Mouse (Mus musculus) lung, postnatal 0 days (tissue): ENCODE measurements around the gene Yju2. TPM values are rescaled to one million over a fixed set of nuclear protein-coding genes. Genes with fewer than 3 reads are reported as not detected.
A peak's percentile ranks its signal among the peaks of the same experiment; 100 is the strongest.

Source experiments
- ATAC-seq: fragments of 200-750 bp; cut with Nextera tagmentation; 2 replicates; pipeline ENCODE4 v1.8.0; 2017; ENCODE audit warnings: moderate library complexity
- DNase-seq: peaks from one replicate; pipeline ENCODE4 v3.0.0-alpha.2; 2016; ENCODE audit warnings: low spot score
- H3K27ac ChIP-seq: fragments of 300-500 bp; sonication (generic); 2 replicates; pipeline ENCODE4 v1.5.1; 2014; ENCODE audit warnings: antibody characterized with exemption, mild to moderate bottlenecking, low read length, mixed read lengths
- H3K27me3 ChIP-seq: fragments of 300-500 bp; sonication (generic); replicated peaks from 2 replicates; pipeline ENCODE4 v1.6.1; 2014; ENCODE audit warnings: low read length, mixed read lengths; ENCODE audit not compliant: insufficient read depth
- H3K36me3 ChIP-seq: fragments of 300-500 bp; sonication (generic); 2 replicates; pipeline ENCODE4 v1.6.1; 2014; ENCODE audit warnings: low read length, mixed read lengths; ENCODE audit not compliant: insufficient read depth
- H3K4me1 ChIP-seq: fragments of 300-500 bp; sonication (generic); 2 replicates; pipeline ENCODE4 v1.6.1; 2014; ENCODE audit warnings: antibody characterized with exemption, low read depth, low read length, mixed read lengths; ENCODE audit not compliant: insufficient read depth
- H3K4me2 ChIP-seq: fragments of 300-500 bp; sonication (generic); replicated peaks from 2 replicates; pipeline ENCODE4 v1.6.1; 2014; ENCODE audit warnings: low read depth, mild to moderate bottlenecking, low read length, moderate library complexity, mixed read lengths
- H3K4me3 ChIP-seq: fragments of 300-500 bp; sonication (generic); 2 replicates; pipeline ENCODE4 v1.5.1; 2014; ENCODE audit warnings: low read depth, low read length
- H3K9ac ChIP-seq: fragments of 300-500 bp; sonication (generic); replicated peaks from 2 replicates; pipeline ENCODE4 v1.6.1; 2014; ENCODE audit warnings: low read depth, mild to moderate bottlenecking
- H3K9me3 ChIP-seq: fragments of 300-500 bp; sonication (generic); 2 replicates; pipeline ENCODE4 v1.6.1; 2016; ENCODE audit warnings: low read length, mixed read lengths
- CTCF ChIP-seq: IDR thresholded peaks from 2 replicates; pipeline ENCODE4 v1.5.1; 2016; ENCODE audit warnings: antibody characterized with exemption, mild to moderate bottlenecking
- EP300 ChIP-seq: IDR thresholded peaks from 2 replicates; pipeline ENCODE4 v1.6.1; 2016; ENCODE audit warnings: antibody characterized with exemption, mild to moderate bottlenecking, control low read depth
- WGBS: fragments of 180-500 bp; shearing (Covaris S2); extraction: QIAGEN DNeasy Blood & Tissue Kit; methylation state at CpG from one replicate; pipeline ENCODE4 v1.1.7; 2014; 5-methylcytosine and 5-hydroxymethylcytosine counted together
- polyA plus RNA-seq: library from polyadenylated mRNA; unstranded; fragments of >200 nt; fragmentation: Nextera tagmentation; extraction: Ambion mirVana; gene quantifications from 2 replicates; pipeline ENCODE4 v1.2.1, GENCODE M21; 2015

Gene Yju2
- polyA plus RNA-seq, 1 experiment from 2014 or later = 19.2 TPM

DNA sequence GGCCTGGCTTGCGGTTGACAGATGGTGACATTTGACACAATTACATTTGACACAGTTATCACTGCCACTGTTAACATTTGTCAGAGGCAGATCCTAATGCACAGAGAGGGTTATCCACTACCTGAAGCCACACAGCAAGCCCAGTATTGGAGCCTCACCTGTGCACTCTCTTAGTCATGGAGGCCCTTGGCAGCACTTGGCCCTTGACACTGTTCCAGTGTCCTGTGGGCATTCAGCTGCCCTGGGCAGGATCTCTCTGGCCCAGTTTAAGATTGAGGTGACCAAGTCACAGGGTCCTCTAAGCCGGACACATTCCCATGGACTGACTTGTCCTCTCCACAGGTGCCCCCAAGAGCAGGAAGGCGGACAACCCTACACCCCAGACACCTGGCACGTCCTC is 8.3 kb downstream of the Yju2 start:
- Histone ChIP-seq H3K36me3 (peaks cover 11% of the 10 kb centered on the region), H3K9me3 (no peaks in the 10 kb centered on the region), H3K9ac (no peak overlapping the region), H3K4me1 (no peaks in the 10 kb centered on the region), H3K4me2 (no peak overlapping the region), H3K27me3 (no peaks in the 10 kb centered on the region), H3K4me3 (no peak overlapping the region), H3K27ac (no peak overlapping the region)
- ATAC-seq = no peak
- TF ChIP-seq CTCF = no peak
- no peak for TF ChIP-seq EP300
- WGBS = 92% methylated on average over 4 of the region's 4 CpGs
- DNase-seq = no peak

DNA sequence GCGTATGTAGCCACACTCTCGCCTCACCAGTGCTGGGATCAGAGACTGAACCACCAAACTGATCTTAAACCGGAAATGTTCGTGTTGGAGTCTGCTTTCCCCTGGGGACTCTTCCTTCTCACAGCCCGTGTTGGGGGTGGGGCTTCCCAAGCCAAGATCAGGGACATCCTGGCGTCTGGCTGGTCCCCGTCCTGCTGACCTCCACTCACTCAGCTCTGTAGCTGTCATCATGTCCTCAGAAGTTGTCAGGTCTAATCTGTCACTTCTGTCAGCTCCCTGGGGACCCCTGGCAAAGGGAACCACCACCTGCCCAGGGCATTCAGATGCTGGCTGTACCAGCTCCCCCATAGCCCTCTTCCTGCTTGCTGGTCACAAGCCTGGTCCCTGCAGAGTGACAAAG is 9.3 kb downstream of the Yju2 start:
- Histone ChIP-seq H3K27ac (no peak overlapping the region), H3K36me3 (peaks cover 11% of the 10 kb centered on the region), H3K9ac (no peak overlapping the region), H3K4me1 (no peaks in the 10 kb centered on the region), H3K4me2 (no peak overlapping the region), H3K27me3 (no peaks in the 10 kb centered on the region), H3K9me3 (no peaks in the 10 kb centered on the region), H3K4me3 (no peak overlapping the region)
- 54% methylated on average over 7 of the region's 7 CpGs for WGBS
- no peak for TF ChIP-seq CTCF
- 0 out of 2 replicates have a peak, but pooled peaks have one; percentile 19 for ATAC-seq
- no peak for DNase-seq

DNA sequence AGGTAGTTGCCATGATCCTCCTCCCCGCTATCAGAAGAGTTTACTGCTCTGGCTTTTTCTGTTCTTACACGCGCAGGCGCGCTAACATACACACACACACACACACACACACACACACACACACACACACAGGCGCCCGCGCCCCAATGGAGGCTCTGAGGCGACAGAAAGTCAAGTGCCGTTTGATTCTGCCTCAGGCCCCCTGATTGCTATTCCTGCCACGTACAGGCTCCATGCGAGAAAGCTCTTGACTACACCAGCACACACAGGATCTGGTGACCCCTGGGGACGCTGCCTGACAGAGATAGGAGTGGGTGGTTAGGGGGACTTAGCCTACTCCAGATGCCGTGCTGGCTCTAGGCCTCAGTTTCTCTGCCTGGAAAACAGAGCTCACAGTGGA is 10.7 kb downstream of the Yju2 start:
- 45% methylated on average over 14 of the region's 14 CpGs for WGBS
- no peaks in the 10 kb centered on the region for H3K4me1 ChIP-seq
- ATAC-seq = no peak

DNA sequence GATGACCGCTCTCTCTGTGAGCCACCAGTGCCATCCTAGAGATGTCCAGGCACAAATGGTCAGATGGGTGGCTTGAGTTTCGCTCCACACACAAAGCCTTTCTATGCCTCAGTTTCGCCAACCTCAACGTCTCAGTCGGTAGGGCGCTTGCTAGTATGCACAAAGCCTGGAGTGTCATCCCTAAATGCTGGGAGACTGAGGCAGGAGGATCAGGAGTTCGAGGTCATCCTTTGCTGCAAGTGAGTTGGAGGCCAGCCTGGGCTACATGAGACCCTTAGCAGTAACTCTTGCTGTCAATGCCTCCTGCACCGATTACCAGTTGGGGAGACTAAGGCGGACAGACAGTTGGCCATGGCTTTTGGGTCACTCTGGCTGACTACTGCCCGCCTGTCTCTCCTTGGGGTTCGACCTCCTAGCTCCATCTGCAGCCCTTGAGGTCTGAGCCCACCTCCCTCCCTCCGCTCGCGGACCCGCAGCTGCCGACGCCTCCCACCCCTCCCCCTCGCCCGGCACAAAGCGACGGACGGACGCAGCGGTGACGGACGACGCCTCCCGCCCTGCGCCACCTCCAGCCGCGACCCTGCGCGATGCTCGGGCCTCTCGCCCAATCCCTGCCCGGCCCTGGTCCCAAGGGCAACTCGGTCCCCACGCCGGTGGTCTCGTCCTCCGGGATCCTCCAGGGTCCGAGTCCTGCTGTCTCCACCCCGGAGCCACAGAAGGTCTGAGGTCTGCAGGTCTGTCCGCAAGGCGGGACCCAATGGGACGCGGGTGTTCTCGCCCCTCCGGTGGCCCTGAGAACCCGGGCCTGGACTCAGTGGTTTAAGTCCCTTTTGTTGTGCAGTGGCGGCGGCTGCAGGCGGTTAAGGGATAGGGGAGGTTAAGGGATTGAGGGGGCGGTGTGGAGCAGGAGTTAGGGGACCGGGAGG is 11.3 kb downstream of the Yju2 start, which contains the start of gene Shd:
TSS of gene Shd (plus strand) at position 502 of the 926 bp plus-strand sequence.
- no peaks in the 10 kb centered on the region for H3K4me1 ChIP-seq
- peak; percentile 37 for ATAC-seq

More for the DNA sequence above, 10.7 kb downstream of the Yju2 start:
- Histone ChIP-seq H3K9me3 (no peaks in the 10 kb centered on the region), H3K4me2 (no peak overlapping the region), H3K9ac (no peak overlapping the region), H3K27me3 (no peaks in the 10 kb centered on the region), H3K36me3 (peaks cover 11% of the 10 kb centered on the region), H3K4me3 (no peak overlapping the region), H3K27ac (no peak overlapping the region)
- no peak for DNase-seq
- TF ChIP-seq CTCF (no peak), EP300 (no peak)

DNA sequence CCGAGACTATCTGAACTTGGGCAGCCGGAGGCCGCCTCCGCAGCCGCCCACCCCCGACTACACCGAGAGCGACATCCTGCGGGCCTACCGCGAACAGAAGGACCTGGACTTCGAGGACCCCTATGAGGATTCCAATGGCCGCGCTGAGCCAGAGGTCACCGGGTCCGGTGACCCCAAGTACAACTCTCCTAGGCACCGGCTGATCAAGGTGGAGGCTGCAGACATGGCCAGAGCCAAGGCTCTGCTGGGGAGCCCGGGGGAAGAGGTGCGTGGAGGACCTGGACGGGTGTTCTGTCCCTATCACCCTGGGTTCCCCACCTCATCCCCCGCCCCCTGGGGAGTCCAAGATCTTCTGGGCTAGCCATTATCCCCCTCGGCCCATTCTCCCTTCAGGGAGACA is 12.6 kb downstream of the Yju2 start:
- Histone ChIP-seq H3K9me3 (no peaks in the 10 kb centered on the region), H3K27ac (no peak overlapping the region), H3K4me1 (no peaks in the 10 kb centered on the region), H3K36me3 (peaks cover 8% of the 10 kb centered on the region), H3K4me3 (no peak overlapping the region), H3K27me3 (no peaks in the 10 kb centered on the region), H3K9ac (no peak overlapping the region), H3K4me2 (no peak overlapping the region)
- DNase-seq = no peak
- no peak for ATAC-seq
- no peak for TF ChIP-seq EP300
- TF ChIP-seq CTCF = no peak
- WGBS = 32% methylated on average over 22 of the region's 22 CpGs

More for the DNA sequence above, 11.3 kb downstream of the Yju2 start, which contains the start of gene Shd:
- Histone ChIP-seq H3K4me3 (peak within 1 kb of the TSS; percentile 36), H3K36me3 (peaks cover 11% of the 10 kb centered on the region), H3K4me2 (peak within 1 kb of the TSS; percentile 80), H3K27me3 (no peaks in the 10 kb centered on the region), H3K9ac (peak within 1 kb of the TSS; percentile 27), H3K9me3 (no peaks in the 10 kb centered on the region), H3K27ac (no peak within 1 kb of the TSS)
- no peak for DNase-seq
- WGBS = 11% methylated on average over 52 of the region's 55 CpGs
- TF ChIP-seq EP300 (no peak), CTCF (no peak; the same call in 1 of the 2 replicates)

DNA sequence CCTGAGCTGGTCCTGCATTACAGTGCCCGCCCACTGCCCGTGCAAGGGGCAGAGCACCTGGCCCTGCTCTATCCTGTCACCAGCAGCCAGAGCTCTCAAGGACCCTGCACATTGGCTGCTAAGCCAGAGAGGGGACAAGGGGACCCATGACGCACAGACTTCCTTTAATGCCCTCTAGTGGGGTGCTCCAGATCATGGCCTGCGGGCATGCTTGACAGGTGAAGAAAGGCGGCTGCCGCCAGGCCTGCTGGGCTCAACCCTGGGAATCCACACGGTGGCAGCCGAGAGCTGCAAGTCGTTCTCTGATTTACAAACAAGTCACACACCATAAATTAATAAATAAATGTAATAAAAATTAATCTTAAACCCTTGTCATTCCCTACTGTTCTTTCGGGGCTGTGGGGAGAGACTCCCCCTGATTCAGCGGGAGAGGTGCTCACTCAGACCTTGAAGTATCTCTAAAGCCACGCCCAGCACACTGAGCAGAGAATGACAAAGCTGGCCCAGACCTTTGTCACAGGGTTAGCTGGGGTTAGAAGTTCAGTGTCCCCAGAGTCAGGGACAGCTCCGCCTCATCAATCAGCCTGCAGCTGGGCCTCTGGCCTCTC is 17.5 kb downstream of the Yju2 start:
- no peak overlapping the region; the same call in 1 of the 2 replicates for H3K4me2 ChIP-seq
- 14% methylated on average over 13 of the region's 13 CpGs for WGBS
- H3K27me3 ChIP-seq = no peaks in the 10 kb centered on the region
- H3K36me3 ChIP-seq = no peaks in the 10 kb centered on the region
- DNase-seq = peak; percentile 86
- no peaks in the 10 kb centered on the region for H3K4me1 ChIP-seq
- TF ChIP-seq CTCF = peak; percentile 86
- TF ChIP-seq EP300 = no peak
- no peak overlapping the region for H3K4me3 ChIP-seq
- H3K9me3 ChIP-seq = no peaks in the 10 kb centered on the region
- ATAC-seq = peak; percentile 90
- no peak overlapping the region for H3K9ac ChIP-seq
- no peak overlapping the region for H3K27ac ChIP-seq
